Mouse (Mus musculus) retina, adult 2 months (tissue): ENCODE measurements around the gene Hecw1.
"Not testable (repeated sequence)": the region's sequence is repeated elsewhere in the genome, so short reads cannot be mapped to it uniquely, and the experiment has no call there.

Source experiments
- DNase-seq: peaks from one replicate; pipeline ENCODE4 v3.0.0-alpha.2; 2012; ENCODE audit warnings: low read depth, low spot score

Gene Hecw1

DNA sequence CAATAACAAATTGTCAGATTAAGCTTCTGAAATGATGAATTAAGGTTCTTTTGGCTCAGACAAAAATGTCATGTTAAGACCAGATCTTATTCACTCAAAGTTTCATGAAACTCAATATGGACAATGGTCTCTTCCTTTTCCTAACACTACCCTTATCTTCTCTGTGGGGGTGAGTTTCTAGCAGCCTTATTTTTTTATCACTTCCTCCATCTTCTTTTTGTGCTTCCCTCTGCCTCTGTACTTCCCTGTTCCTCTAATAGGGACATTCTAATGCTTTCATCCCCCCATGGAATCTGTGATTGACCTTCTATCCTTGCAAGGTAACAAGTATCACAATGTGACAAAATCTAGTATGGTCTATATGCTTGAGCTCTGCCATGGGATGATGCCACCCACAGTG lies 148.6 kb downstream of the Hecw1 start:
- DNase-seq, result no peak

DNA sequence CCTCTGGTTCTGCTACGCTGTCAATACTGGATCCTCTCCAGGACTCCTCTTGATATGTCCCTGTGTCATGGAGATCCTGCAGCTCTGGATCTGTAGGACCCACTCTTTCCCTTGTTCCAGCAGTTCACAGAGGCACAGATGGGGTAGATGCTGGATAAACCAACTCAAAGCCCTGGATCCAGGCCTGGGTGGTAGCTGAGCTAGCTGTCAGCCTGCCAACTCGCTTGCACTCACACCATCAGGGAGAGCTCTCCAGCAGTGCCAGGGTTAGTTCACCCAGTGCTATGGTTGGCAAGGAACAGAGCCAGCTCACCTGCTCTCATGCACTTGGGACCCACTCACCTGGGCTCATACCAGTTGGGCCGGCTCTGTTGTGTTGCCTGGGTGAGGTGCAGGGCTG lies 157.5 kb downstream of the Hecw1 start:
- DNase-seq, result no peak

DNA sequence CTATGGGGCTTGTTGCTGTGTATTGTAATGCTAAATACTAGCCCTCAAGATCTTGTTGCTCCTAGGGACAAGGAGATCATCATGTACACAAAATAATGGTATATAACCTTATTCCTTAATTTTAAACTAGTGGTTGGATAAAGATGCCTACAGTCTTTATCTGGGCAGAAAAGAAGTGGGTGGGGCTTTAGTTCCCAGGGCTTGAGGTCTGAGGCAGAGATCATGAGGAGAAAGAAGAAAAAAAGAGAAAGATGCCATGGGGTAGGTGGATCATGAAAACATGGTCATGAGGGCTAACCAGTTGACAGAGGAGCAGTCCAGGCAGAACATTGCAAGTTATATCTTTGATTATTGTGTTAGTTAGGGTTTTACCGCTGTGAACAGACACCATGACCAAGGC lies 195.8 kb downstream of the Hecw1 start:
- DNase-seq, result no peak

DNA sequence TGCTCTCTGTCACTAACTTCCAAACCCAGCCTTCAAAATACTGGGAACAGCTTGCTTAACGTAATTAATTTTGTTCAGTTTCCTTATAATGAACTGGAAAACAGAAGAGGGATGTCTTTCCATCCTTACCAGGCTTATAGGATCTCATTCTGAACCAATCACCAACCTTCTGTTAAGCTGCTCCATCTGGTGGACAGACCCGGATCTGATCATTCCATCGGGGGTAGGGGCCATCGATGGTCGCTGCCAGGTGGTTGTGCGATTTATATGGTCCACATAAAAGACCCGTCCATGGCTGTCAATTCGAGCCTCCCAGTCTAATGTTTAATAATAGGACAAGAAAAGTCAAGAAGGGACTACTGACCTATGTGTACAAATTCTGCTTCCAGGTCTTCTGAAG lies 216.4 kb downstream of the Hecw1 start:
- no peak for DNase-seq

DNA sequence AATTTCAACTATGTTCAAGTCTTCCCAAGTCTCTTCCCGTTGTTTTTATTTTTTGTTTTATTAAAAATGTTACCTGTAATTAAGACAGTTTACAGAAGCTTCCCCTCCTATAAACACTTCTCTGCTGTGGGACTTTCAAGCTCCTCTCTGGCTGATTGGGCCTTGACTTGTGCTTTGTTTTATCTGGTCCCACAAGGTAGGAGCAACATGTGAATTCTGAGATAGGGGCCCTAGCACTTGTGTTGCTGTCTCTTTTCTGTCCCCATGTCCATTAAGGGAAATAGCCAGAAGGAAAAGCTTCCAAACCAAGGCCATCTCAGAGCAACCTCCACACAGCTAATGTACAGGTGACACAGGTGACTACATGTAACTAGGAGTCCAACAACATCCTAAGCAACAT lies 218.9 kb downstream of the Hecw1 start:
- DNase-seq, result no peak

DNA sequence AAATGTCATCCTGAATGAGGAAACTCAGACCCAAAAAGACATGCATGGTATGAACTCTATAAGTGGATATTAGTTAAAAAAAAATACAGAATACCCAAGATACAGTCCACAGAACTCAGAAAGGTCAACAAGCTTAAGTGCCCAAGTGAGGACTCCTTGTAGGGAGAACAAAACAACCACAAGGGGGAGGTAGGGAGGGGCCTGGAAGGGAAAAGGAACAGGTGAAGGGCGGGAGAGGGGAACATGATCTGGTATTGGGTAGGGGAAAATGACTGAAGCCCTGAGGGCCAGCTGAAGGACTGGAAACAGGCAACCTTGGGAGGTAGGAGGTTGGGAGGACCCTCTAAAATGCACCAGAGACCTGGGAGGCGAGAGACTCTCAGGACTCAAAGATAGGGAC lies 220.1 kb downstream of the Hecw1 start:
- DNase-seq, result no peak

DNA sequence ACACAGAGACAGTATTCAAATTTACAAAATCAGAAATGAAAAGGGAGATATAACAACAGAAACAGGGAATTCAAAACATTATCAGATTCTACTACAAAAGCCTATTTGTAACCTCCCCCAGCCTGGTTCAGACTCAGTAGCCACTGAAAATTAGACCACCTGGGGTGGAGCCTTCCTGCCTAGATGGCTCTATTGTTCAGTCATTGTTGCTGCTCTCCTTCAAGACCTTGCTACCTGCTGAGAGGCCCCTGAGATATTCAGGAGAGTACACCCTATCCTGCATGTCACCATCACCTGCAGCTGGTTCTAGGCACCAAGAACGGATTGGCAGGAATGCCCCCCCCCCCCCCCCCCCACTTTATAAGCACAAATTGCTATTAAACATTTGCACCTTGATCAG lies 233.0 kb downstream of the Hecw1 start:
- no peak for DNase-seq

DNA sequence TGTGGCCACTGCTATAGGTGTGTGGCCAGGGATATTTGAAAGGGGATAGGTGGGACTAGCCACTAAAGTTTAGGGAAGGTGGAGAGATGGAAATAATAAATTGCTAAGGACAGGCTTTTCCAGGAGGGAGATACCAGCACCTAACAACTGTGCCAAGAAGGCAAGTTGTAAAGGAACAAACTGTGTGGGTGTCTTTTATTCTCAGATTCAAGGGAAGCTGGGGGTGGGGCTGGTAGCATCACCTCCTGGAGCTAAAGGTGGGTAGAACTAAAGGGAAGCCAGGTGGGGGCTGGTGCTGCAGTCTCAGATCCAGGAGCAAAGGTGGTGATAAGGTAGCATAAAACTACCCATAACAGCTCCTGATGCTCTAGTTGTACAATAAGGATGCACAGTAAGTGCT lies 251.6 kb downstream of the Hecw1 start:
- DNase-seq, result no peak

DNA sequence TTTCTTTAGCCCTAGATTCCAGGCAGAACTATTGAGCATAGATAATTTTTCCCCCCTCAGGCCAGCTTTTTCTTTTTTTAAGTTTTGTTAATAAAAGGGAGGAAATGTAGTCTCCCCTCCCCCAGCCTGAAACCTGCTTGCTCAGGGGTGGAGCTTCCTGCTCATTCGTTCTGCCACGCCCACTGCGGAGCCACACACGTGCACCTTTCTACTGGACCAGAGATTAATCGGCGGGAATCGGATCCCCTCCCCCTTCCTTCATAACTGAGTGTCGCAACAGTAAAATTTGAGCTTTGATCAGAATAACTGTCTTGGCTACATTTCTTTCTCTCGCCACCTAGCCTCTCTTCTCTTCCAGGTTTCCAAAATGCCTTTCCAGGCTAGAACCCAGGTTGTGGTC lies 262.1 kb downstream of the Hecw1 start:
- not testable (repeated sequence) for DNase-seq

DNA sequence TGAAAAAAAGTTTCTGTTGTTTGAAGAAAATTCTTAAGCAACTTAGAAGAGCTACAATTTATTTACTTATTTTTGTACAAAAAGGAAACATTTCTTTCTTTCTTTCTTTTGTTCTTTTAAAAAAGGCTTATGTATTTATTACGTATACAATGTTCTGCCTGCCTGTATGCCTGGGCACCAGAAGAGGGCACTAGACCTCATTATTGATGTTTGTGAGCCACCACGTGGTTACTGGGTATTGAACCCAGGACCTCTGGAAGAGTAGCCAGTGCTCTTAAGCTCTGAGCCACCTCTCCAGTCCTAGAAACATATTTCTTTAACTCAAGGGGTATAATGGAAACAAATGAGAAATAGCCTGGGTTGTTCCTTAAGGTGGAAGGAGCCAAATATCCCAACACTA lies 277.1 kb downstream of the Hecw1 start:
- no peak for DNase-seq

DNA sequence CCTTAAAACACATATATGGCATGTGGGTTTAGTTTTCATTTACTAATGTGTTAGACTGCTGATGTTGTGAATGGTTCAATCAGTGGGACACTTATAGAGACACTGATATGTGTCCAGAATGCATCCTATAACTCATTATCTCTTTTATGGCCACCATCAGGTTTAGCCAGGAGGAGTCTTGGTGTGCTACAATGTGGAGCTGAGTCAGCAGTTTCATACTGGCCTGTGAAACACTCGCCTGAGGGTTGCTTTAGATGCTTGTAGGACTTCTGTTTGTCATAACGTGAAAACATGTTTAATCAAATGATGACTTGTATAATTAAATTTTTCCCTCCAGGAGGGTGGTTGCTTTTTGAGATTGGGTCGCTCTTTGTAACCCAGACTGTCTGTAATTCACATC lies 343.4 kb downstream of the Hecw1 start:
- DNase-seq, result no peak

DNA sequence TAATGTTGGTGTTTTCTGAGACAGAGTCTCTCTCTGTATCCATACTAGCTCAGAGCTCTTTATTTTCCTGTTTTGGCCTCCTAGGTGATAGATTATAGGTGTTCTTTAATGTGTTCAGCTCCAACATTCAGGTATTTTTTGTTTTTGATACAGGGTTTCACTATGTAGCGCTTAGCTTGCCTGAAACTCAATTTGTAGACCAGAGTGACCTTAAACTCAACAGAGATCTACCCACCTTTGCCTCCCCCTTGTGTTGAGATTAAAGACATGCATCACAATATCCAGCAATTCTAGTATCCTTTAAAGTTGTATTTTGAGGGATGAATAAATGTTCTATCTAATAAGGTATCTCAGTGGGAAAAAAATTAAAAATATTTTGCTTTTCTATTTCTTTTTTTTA lies 345.0 kb downstream of the Hecw1 start:
- peak; percentile 4 for DNase-seq
